Mouse (Mus musculus): ENCODE data around the gene Il21r. TPM values are rescaled to one million over a fixed set of nuclear protein-coding genes. Genes with fewer than 3 reads are reported as not detected.
A peak's percentile ranks its signal among the peaks of the same experiment; 100 is the strongest.

The Il21r gene
- polyA plus RNA-seq, 1 experiment: 39.9 TPM

DNA sequence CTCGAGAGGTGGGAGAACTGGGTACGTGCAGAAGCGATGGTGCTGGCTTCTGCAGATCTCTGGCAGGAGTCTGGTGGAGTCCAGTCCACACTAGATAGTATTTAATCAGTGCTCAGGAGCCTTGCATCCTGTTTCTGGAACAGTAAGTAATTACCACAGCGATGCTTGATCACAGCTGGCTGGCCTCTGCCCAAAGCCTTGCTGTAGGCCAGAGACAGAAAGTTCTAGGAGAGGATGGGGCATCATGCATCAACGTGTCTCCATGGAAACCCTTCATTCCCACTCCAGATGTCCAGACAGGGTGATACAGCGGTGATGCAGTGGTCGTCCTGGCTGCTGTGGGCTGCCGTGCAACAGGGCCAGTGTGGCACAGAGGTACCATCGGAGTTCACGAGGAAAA lies 43.7 kb upstream of the Il21r start:
- no peak overlapping the region for H3K27ac ChIP-seq (ENCODE audit: control insufficient read depth, insufficient read depth, low read depth, low read length, poor library complexity)
- TF ChIP-seq POLR2A (IDR thresholded peaks at IDR 0.05; ENCODE audit: borderline replicate concordance, control insufficient read depth, low read depth, low read length): no peak
- no peak for TF ChIP-seq CTCF (IDR thresholded peaks at IDR 0.05; ENCODE audit: control insufficient read depth, insufficient read depth, low read length)
- WGBS: 73% methylated on average over 10 of the region's 10 CpGs
- no peak overlapping the region for H3K4me3 ChIP-seq (replicated peaks; ENCODE audit: control insufficient read depth, low read depth, low read length)
- H3K4me1 ChIP-seq (ENCODE audit: control insufficient read depth, insufficient read depth, low read length): peaks cover 19% of the 10 kb centered on the region

GRCm38 (mm10) chr7:125560146-125560785 lies 43.0 kb upstream of the Il21r start:
- 56% methylated on average over 7 of the region's 7 CpGs for WGBS
- no peak overlapping the region; the same call in 1 of the 2 replicates for H3K27ac ChIP-seq (ENCODE audit: control insufficient read depth, insufficient read depth, low read depth, low read length, poor library complexity)
- TF ChIP-seq CTCF (IDR thresholded peaks at IDR 0.05; ENCODE audit: control insufficient read depth, insufficient read depth, low read length): no peak
- TF ChIP-seq POLR2A (IDR thresholded peaks at IDR 0.05; ENCODE audit: borderline replicate concordance, control insufficient read depth, low read depth, low read length): no peak
- peaks cover 18% of the 10 kb centered on the region for H3K4me1 ChIP-seq (ENCODE audit: control insufficient read depth, insufficient read depth, low read length)
- no peak overlapping the region for H3K4me3 ChIP-seq (replicated peaks; ENCODE audit: control insufficient read depth, low read depth, low read length)

DNA sequence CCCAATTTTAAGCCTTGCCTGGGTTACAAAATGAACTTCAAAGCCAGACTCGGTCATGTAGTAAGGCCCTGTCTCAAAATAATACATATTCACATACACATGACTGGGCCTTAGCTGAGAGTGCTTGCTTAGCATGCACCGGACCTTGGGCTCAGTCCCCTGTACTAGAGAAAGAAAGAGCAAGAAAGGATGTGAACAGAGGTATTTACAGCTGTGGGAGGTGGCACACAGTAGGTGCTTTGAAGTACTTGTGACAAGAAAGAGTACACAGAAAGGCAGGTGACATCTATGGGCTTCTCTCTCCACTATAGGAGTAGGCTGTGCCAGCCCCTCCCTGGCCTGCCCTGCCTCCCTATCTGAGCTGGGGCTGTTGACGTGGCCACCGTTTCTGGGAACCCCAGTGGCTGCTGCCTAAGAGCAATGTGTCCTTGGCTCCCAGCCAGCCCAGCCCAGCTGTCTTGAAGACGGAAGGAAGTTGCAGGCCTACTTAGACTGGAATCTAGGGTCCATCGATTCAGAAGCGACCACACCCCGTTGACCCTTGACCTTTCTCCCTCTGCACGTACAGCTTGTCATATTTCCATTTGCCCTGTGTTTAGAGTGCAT lies 42.0 kb upstream of the Il21r start:
- Histone ChIP-seq H3K4me1 (ENCODE audit: control insufficient read depth, insufficient read depth, low read length) (peaks cover 14% of the 10 kb centered on the region), H3K27ac (ENCODE audit: control insufficient read depth, insufficient read depth, low read depth, low read length, poor library complexity) (no peak overlapping the region), H3K4me3 (replicated peaks; ENCODE audit: control insufficient read depth, low read depth, low read length) (no peak overlapping the region)
- TF ChIP-seq CTCF (IDR thresholded peaks at IDR 0.05; ENCODE audit: control insufficient read depth, insufficient read depth, low read length) (no peak), POLR2A (IDR thresholded peaks at IDR 0.05; ENCODE audit: borderline replicate concordance, control insufficient read depth, low read depth, low read length) (no peak)
- WGBS: 19% methylated on average over 9 of the region's 9 CpGs

GRCm38 (mm10) chr7:125562413-125562812 lies 40.8 kb upstream of the Il21r start:
- 78% methylated on average over 4 of the region's 4 CpGs for WGBS
- TF ChIP-seq CTCF (IDR thresholded peaks at IDR 0.05; ENCODE audit: control insufficient read depth, insufficient read depth, low read length): no peak
- no peak for TF ChIP-seq POLR2A (IDR thresholded peaks at IDR 0.05; ENCODE audit: borderline replicate concordance, control insufficient read depth, low read depth, low read length)

DNA sequence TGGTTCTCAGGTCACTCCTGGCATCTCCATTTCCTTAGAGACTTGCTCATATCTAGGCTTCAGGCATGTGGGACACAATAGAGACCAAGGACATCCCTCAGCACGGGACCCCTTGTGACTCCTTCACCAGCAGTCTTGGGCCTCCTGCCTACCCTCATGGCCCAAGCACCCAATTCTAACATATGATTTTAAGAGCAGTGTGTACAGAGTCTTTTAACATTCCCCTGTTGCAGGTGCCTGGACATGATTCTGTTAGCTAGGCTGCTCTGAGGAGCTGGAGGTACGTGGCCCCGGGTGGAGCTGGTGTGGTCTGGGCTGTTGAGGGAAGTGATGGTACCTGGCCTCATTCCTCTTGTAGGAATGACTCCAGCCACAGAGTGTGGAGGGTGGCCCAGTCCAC lies 40.1 kb upstream of the Il21r start:
- Histone ChIP-seq H3K27ac (ENCODE audit: control insufficient read depth, insufficient read depth, low read depth, low read length, poor library complexity) (no peak overlapping the region), H3K4me1 (ENCODE audit: control insufficient read depth, insufficient read depth, low read length) (peaks cover 9% of the 10 kb centered on the region), H3K4me3 (replicated peaks; ENCODE audit: control insufficient read depth, low read depth, low read length) (no peak overlapping the region)
- 57% methylated on average over 3 of the region's 3 CpGs for WGBS
- TF ChIP-seq POLR2A (IDR thresholded peaks at IDR 0.05; ENCODE audit: borderline replicate concordance, control insufficient read depth, low read depth, low read length) (no peak), CTCF (IDR thresholded peaks at IDR 0.05; ENCODE audit: control insufficient read depth, insufficient read depth, low read length) (no peak)

More at GRCm38 (mm10) chr7:125562413-125562812, 40.8 kb upstream of the Il21r start:
- Histone ChIP-seq H3K27ac (ENCODE audit: control insufficient read depth, insufficient read depth, low read depth, low read length, poor library complexity) (no peak overlapping the region), H3K4me3 (replicated peaks; ENCODE audit: control insufficient read depth, low read depth, low read length) (no peak overlapping the region), H3K4me1 (ENCODE audit: control insufficient read depth, insufficient read depth, low read length) (peaks cover 9% of the 10 kb centered on the region)

DNA sequence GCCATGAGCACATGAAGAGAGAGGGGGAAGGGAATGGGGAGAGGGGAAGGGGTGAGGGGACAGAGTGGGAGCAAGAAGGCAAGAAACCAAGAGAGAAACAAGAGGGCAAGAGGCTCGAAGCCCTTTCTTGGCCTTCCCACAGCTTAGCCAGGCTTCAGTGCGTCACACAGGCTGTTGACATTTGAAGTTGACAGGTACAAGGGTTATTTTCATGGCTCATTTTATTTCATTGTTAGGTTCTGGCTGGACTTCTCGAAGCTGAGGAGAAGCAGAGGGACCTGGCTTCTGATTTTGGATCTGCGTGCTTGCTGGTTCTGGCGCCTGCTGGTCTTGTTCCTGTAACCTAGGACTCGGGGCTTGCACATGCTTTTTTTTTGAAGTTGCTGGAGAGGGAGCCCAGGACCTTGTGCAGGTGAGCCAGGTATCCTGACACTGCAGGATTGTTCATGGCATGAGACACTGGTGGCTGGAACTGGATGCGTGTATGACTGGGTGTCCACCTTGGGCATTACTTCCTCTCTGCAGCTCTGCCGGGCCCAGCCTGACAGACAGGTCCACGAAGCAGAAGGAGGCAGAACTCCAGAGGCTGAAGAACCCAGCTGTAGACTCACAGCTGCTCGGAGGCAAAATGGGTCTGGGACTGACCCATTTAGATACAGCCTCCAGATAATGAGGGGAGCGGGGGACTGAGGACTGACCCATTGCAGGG lies 38.8 kb upstream of the Il21r start:
- no peak overlapping the region for H3K4me3 ChIP-seq (replicated peaks; ENCODE audit: control insufficient read depth, low read depth, low read length)
- peaks cover 9% of the 10 kb centered on the region for H3K4me1 ChIP-seq (ENCODE audit: control insufficient read depth, insufficient read depth, low read length)
- no peak overlapping the region for H3K27ac ChIP-seq (ENCODE audit: control insufficient read depth, insufficient read depth, low read depth, low read length, poor library complexity)
- WGBS: 71% methylated on average over 11 of the region's 11 CpGs
- TF ChIP-seq CTCF (IDR thresholded peaks at IDR 0.05; ENCODE audit: control insufficient read depth, insufficient read depth, low read length): peak; percentile 1; the same call in 1 of the 2 replicates
- no peak for TF ChIP-seq POLR2A (IDR thresholded peaks at IDR 0.05; ENCODE audit: borderline replicate concordance, control insufficient read depth, low read depth, low read length)

- 77% methylated on average over 12 of the region's 12 CpGs for whole genome bisulfite sequencing
Measured at GRCm38 (mm10) chr7:125565516-125566285, 37.5 kb upstream of the Il21r start.

More at GRCm38 (mm10) chr7:125565516-125566285, 37.5 kb upstream of the Il21r start:
- no peak overlapping the region for H3K27ac ChIP-seq (ENCODE audit: control insufficient read depth, insufficient read depth, low read depth, low read length, poor library complexity)
- H3K4me1 ChIP-seq (ENCODE audit: control insufficient read depth, insufficient read depth, low read length): peaks cover 4% of the 10 kb centered on the region; the same call in 1 of the 2 replicates
- TF ChIP-seq CTCF (IDR thresholded peaks at IDR 0.05; ENCODE audit: control insufficient read depth, insufficient read depth, low read length): no peak
- no peak for TF ChIP-seq POLR2A (IDR thresholded peaks at IDR 0.05; ENCODE audit: borderline replicate concordance, control insufficient read depth, low read depth, low read length)
- no peak overlapping the region for H3K4me3 ChIP-seq (replicated peaks; ENCODE audit: control insufficient read depth, low read depth, low read length)

Data from bone marrow, adult 2 months (tissue).